Mouse (Mus musculus) kidney, adult 8-10 months (tissue): Measurements from ENCODE around the gene Fam155a.

Experiments
- DNase-seq, 2 experiments: peaks; one replicate each; pipeline ENCODE4 v3.0.0; 2022

The Fam155a gene

GRCm38 (mm10) chr8:9161606-9162005, 609.4 kb downstream of the Fam155a start:
- peak in 1 of 2 experiments; percentile 9 for DNase-seq

GRCm38 (mm10) chr8:9159322-9159721, 611.6 kb downstream of the Fam155a start:
- no peak for DNase-seq

DNA sequence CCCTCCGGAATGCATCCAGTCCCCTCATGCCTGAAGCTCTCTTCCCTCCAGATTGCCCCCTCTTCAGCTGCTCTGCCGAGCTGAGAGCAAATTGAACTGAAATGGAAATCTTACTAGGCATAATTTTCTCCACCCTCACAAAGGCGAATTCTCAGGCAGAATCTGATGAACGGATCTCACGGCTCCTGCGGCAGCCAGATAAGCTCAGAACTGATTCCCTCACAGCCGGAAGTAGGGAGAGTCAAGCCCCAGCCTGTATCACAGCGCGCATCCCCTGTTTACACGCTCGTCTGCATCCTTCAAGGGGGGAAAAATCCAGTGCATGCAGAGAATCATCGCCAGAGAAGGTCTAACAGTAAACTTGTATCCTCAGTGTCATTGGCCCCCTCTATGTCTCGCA, 612.3 kb downstream of the Fam155a start:
- no peak for DNase-seq

DNA sequence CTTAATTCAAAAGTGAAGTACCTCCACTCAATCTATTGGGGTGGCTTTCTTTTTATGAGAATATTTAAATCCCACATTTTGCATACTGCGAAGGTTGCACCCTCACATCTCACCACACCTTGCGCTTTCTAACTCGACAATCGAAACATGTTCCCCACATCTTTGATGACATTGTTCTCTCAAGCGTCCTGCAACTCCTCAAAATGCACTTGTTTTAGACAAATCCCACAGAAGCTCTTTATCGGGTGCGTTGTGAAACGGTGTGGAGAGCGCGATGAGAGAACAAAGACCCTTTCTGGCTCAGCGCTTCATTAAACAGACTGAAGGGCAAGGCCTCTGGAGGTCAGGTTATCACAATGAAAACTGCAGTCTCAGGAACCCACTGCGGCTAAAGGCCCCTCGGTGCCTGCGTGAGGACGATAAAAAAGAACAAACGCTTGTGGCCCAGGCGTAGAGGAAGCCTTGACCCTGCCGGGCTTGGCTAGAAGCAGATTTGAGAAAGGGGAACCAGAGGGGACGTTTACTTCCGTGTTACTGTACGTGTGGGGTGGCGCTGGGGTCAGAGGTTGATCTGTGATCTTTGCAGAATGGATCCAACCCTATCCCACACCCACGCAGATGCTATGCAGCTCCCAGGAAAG, 613.7 kb downstream of the Fam155a start:
- DNase-seq = no peak
